Mouse (Mus musculus): ENCODE data around the gene Rit1.
"Not testable (repeated sequence)": the region's sequence is repeated elsewhere in the genome, so short reads cannot be mapped to it uniquely, and the experiment has no call there.

Rit1 gene

GRCm38 (mm10) chr3:88716399-88717197 is at the start of gene Rit1:
TSS of gene Rit1 (plus strand) at chr3:88716838.
- in situ Hi-C loops (cut with MseI, MboI), result no loop called here

GRCm38 (mm10) chr3:88677399-88677798 is 39.2 kb upstream of the Rit1 start:
- in situ Hi-C loops (cut with MseI, MboI), result no loop called here

- in situ Hi-C loops (cut with MseI, MboI), result no loop called here
Measured at GRCm38 (mm10) chr3:88683814-88684213, 32.8 kb upstream of the Rit1 start.

DNA sequence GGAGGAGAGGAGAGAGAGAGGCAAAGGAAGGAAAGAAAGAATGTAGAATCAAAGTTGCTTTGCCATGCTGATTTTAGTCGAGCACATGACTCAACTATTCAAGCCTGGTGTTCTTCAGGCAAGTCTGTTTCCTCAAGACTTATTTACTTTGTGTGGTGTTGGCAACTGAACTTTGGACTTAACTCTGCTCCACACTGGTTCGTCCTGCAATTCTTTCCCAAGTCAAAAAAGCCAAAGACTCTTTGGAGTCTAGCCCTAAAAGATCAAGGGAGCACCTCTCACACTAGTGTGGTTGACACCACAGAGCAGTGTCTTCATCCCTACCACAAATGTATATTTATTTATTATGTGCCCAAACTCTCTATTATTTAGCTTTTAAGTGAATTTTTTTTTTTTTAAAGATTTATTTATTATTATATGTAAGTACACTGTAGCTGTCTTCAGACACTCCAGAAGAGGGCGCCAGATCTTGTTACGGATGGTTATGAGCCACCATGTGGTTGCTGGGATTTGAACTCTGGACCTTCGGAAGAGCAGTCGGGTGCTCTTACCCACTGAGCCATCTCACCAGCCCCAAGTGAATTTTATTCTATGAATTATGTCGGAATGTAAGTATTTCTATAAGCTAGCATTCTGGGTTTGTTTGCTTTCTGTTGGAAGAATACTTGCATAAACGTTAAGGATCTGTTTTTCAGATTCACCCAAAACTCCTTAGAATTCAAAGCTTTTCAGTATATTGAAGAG is 32.2 kb upstream of the Rit1 start:
- in situ Hi-C loops (cut with MseI, MboI), result no loop called here

GRCm38 (mm10) chr3:88684980-88685941 is 31.4 kb upstream of the Rit1 start, which contains the start of gene Khdc4:
TSS of gene Khdc4 (plus strand) at chr3:88685803.
- in situ Hi-C loops (cut with MseI, MboI), result no loop called here

DNA sequence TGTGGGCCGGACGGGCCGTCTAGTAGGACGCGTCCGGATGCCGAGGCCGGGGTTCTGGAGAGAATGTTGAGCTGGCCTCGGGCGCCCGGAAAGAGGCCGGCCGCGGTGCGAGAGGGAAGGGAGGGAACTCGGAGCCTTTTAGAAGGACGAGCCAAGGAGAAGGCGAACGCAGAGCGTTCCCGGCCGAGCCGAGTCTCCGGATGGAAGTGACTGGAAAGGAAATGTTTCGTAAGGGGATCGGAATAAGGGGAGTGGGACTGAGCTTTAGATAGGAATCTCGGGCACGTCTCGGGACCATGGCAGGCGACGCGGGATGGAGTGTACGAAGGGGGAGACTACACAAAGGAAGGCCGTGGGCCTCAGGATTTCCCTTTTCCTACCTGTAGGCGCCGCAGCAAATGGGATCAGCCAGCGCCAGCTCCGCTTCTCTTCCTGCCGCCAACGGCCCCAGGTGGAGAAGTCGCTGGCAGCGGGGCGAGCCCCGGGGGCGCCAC is 30.6 kb upstream of the Rit1 start:
- in situ Hi-C loops (cut with MseI, MboI), result no loop called here

- in situ Hi-C loops (cut with MseI, MboI), result no loop called here
Measured at GRCm38 (mm10) chr3:88686734-88687611, 29.7 kb upstream of the Rit1 start.

DNA sequence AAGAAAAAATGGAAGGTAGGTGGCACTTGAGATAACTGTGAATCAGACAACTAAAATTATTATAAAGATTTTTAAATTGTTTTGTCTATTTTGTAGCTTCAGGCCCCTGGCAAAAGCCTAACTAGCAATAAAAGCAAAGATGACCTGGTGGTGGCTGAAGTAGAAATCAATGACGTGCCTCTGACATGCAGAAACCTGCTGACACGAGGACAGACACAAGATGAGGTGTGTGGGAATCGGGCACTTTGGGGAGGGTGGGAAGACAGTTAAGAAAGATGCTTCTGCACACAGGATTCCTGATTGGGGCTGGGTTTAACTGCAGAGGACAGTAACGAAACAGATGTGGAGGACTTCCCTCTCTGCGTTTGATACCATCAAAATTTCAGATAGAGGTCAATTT is 27.6 kb upstream of the Rit1 start:
- in situ Hi-C loops (cut with MseI, MboI), result no loop called here

- in situ Hi-C loops (cut with MseI, MboI), result no loop called here
Measured at GRCm38 (mm10) chr3:88695545-88695944, 21.1 kb upstream of the Rit1 start.

DNA sequence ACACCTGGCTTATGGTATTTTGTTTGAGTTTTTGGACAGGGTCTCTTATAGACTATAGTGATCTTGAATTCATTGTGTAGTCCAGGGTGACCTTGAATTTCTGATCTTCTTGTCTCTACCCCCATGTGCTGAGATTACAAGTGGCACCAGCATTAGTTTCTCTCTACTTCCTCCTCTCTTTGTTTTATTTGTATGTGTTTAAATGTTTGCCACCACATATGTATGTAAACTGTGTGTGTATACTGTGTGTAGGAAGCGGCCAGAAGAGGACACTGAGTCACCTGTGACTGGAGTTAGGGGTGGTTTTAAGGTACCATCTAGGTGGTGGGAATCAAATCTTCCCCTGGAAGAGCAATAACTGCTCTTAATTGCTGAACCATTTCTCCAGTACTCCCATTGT is 18.6 kb upstream of the Rit1 start:
- in situ Hi-C loops (cut with MseI, MboI), result no loop called here

DNA sequence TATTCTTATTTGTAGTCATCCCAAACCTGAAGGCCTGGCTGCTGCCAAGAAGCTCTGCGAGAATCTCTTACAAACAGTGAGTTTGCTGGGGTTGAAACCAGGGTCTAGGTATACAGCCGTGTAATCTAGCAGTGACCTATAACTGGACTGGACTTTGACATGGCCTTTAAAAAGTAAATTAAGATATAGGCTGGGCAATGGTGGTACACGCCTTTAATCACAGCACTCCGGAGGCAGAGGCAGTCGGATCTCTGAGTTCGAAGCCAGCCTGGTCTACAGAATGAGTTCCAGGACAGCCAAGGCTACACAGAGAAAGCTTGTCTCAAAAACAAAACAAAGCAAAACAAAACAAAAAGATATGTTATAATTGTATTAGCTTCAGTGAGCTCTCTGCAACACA is 17.8 kb upstream of the Rit1 start:
- in situ Hi-C loops (cut with MseI, MboI), result no loop called here

DNA sequence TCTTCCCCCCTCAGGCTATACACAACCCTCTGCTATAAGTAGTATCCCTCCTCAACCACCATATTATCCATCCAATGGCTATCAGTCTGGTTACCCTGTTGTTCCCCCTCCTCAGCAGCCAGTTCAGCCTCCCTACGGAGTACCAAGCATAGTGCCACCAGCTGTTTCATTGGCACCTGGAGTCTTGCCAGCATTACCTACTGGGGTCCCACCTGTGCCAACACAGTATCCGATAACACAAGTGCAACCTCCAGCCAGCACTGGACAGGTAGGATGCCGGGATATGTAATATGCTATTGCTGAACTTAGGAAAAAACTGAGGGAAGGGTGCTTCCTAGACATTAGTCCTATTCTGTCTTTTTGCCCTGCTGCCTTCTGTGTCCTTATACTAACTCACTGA is 16.4 kb upstream of the Rit1 start:
- in situ Hi-C loops (cut with MseI, MboI), result no loop called here

GRCm38 (mm10) chr3:88701222-88701621 is 15.4 kb upstream of the Rit1 start:
- in situ Hi-C loops (cut with MseI, MboI), result no loop called here

DNA sequence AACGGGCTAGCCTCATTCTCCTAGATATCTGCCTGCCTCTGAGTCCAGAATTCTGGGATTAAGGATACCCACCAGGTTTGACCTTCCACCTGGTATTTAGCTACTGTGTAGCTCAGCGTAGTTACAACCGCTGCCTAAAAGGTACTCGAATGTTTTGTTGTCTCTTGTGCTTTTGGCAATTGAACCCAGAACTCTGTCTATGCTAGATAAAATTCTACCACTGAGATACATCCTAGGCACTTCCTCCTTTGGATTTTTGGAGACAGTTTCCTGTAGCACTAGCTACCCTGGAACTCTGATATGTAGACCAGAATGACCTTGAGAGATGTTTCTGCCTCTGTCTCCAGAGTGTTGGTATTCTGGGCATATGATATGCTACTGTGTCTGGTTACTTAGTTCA is 2.9 kb upstream of the Rit1 start:
- in situ Hi-C loops (cut with MseI, MboI), result loop anchor here in 1 of 2 experiments (5.0 kb wide), 1 partner anchor 39 kb away; no protein-coding TSS in a partner anchor

- in situ Hi-C loops (cut with MseI, MboI), result loop anchor here in 1 of 2 experiments (5.0 kb wide), 1 partner anchor 38 kb away; no protein-coding TSS in a partner anchor
Measured at GRCm38 (mm10) chr3:88714725-88715124, 1.9 kb upstream of the Rit1 start.

- in situ Hi-C loops (cut with MseI, MboI), result not testable (repeated sequence)
Measured at GRCm38 (mm10) chr3:88715716-88716115, 922 bp upstream of the Rit1 start.

DNA sequence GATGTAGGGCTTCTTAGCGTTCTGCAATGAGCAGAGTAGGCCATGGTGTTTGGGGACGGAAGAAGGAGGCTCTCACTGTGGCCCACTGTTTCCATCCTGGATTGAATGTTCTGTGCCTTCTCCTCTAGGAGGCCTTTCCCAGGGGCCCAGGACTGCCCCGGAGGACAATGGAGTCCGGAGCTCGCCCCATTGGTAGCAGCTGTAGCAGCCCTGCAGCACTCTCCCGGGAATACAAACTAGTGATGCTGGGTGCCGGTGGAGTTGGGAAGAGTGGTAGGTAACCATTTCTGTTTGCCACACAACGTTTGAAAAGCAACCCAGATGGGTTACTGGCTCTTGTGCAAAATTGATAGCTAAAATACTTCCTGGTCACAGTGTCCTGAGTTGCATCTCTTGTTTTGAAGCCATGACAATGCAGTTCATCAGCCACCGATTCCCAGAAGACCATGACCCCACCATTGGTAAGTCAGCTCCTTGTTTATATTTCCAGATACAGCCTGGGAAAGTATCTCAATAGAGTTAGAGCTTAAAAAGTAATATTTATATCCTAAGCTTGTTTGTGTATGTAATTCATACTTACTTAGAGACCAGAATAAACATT is 660 bp downstream of the Rit1 start:
- in situ Hi-C loops (cut with MseI, MboI), result no loop called here

DNA sequence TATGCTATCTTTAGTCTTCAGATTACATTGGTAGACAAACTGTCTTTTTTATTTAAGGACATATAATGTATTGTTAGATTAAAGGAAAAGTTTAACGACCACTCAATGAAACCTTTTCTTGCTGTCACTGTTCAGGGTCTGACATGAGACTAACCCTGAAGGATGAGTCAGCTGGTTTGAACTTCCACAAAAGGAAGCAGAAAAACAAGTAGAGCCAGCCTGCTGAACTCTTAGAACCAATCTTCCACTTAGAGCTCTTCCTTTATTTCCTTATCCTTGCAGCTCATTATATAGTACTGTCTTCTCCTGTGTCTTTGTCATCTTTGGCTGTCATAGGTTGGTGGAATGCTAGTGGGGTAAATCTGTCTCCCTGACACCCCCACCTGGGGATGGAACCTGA is 1.2 kb downstream of the Rit1 start:
- in situ Hi-C loops (cut with MseI, MboI), result no loop called here

DNA sequence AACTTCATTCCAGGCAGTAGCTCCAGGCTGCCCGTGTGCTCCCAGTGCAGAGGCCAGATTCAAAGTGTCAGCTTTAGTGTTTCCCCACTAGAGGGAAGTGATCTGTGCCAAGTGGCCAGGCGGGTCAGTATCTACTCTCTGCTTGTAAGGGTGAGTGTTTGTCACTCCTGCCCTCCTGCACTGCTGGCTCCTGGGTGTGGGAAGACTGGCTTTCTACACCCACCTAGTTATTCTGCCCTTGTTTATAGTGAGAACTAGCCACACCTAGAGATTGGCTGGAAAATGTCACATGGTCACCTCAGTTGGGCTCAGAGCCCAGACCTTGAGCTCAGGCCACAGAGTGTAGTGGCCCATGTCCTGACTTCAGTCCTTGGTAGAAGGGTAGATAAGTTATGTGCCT is 2.5 kb downstream of the Rit1 start:
- in situ Hi-C loops (cut with MseI, MboI), result no loop called here

DNA sequence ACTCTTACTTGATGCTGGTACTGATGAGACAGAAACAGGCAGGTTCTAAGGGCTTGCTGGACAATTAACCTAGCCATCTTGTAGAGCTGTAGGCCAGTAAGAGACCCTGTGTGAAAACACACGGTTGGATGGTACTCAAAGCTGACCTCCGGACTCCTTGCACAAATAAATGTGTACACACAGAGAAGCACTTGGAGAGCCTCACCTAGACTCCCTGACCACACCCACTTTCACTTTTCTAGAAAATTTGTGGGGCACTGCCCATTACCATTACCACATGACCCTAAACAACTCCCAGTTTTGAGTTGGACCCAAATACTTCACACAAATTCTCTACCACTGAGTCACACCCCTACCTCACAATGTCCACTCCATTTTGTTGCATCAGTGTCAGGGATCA is 19.9 kb downstream of the Rit1 start:
- in situ Hi-C loops (cut with MseI, MboI), result no loop called here
